Mouse (Mus musculus) G1E (cell line): ENCODE measurements around the gene Slc25a41. TPM values are rescaled to one million over a fixed set of nuclear protein-coding genes. Genes with fewer than 3 reads are reported as not detected.

Experiments used
- ATAC-seq: 2 replicates; pipeline ENCODE4 v1.8.0; 2016; ENCODE audit warnings: mild to moderate bottlenecking; ENCODE audit not compliant: insufficient number of reproducible peaks, poor library complexity, low FRiP score, severe bottlenecking; ENCODE audit errors: extremely low read depth
- DNase-seq: peaks from one replicate; pipeline ENCODE4 v3.0.0; 2012; ENCODE audit warnings: low spot score
- H3K27me3 ChIP-seq: 2 replicates; pipeline ENCODE4 v1.6.1; 2012; ENCODE audit warnings: mild to moderate bottlenecking, low read length, inconsistent platforms; ENCODE audit not compliant: insufficient read depth
- H3K36me3 ChIP-seq: replicated peaks from 2 replicates; pipeline ENCODE3; 2012; ENCODE audit warnings: mild to moderate bottlenecking, inconsistent platforms
- H3K4me1 ChIP-seq: 2 replicates; pipeline ENCODE4 v1.6.1; 2012; ENCODE audit warnings: low read depth, low read length, inconsistent platforms, mixed read lengths; ENCODE audit not compliant: insufficient read depth
- H3K4me3 ChIP-seq: 2 replicates; pipeline ENCODE4 v1.5.1; 2012; ENCODE audit warnings: low read depth, mild to moderate bottlenecking, inconsistent platforms, low read length, moderate library complexity, mixed read lengths
- H3K9me3 ChIP-seq: replicated peaks from 2 replicates; pipeline ENCODE4 v1.6.1; 2012; ENCODE audit warnings: inconsistent platforms
- CTCF ChIP-seq: IDR thresholded peaks from 2 replicates; pipeline ENCODE4 v1.5.1; 2012; ENCODE audit warnings: low read depth, low read length, inconsistent platforms, mixed read lengths
- GATA1 ChIP-seq: IDR thresholded peaks from 2 replicates; pipeline ENCODE4 v1.6.1; 2012; ENCODE audit warnings: borderline replicate concordance, low read length, inconsistent platforms, mixed read lengths
- GATA2 ChIP-seq: IDR thresholded peaks from 2 replicates; pipeline ENCODE4 v1.6.1; 2012; ENCODE audit warnings: low read depth, low read length, inconsistent platforms, borderline replicate concordance
- POLR2AphosphoS5 ChIP-seq: IDR thresholded peaks from 2 replicates; pipeline ENCODE4 v1.6.1; 2012; ENCODE audit warnings: low read depth, low read length, inconsistent platforms; ENCODE audit not compliant: insufficient replicate concordance
- TAL1 ChIP-seq: conservative IDR thresholded peaks from 2 replicates; pipeline ENCODE4 v1.6.1; 2012; ENCODE audit warnings: low read depth, low read length, inconsistent platforms, mixed read lengths
- polyA plus RNA-seq: library from polyadenylated mRNA; stranded (reverse); fragments of >175 nt; gene quantifications from 2 replicates; pipeline ENCODE4 v1.2.3, GENCODE M21; 2012
- total RNA-seq, 2 experiments: library from RNA; stranded (forward) in 1 of 2; stranded (reverse) in 1 of 2; fragments of 200-1000 nt in 1 of 2; fragments of >200 nt in 1 of 2; fragmentation: Nextera tagmentation in 1 of 2; gene quantifications; 2 replicates each; pipeline ENCODE4 v1.2.3; 2014 to 2017

The Slc25a41 gene
- total RNA-seq (2014; fragmentation: Nextera tagmentation) (not detected in 2 replicates), total RNA-seq (2017) (not detected in 2 replicates), polyA plus RNA-seq (not detected in 2 replicates)

GRCm38 (mm10) chr17:57041554-57041953 lies at the start of gene Slc25a41:
Gene Slc25a41, minus strand, starts transcription at chr17:57041654.
- TF ChIP-seq POLR2AphosphoS5 (no peak), GATA1 (no peak), TAL1 (no peak), CTCF (no peak), GATA2 (no peak)
- no peak for ATAC-seq

GRCm38 (mm10) chr17:57087049-57087832 lies 45.8 kb upstream of the Slc25a41 start, which contains the start of gene Tubb4a:
Gene Tubb4a, minus strand, starts transcription at chr17:57087782.
- DNase-seq: no peak
- Histone ChIP-seq H3K36me3 (no peaks in the 10 kb centered on the region), H3K27me3 (peaks cover 57% of the 10 kb centered on the region), H3K4me3 (no peak within 1 kb of the TSS), H3K4me1 (peaks cover 13% of the 10 kb centered on the region), H3K9me3 (no peaks in the 10 kb centered on the region)
- no peak for ATAC-seq
- TF ChIP-seq TAL1: no peak
- no peak for TF ChIP-seq GATA2
- no peak for TF ChIP-seq GATA1
- no peak for TF ChIP-seq CTCF
- no peak for TF ChIP-seq POLR2AphosphoS5

More at GRCm38 (mm10) chr17:57041554-57041953, at the start of gene Slc25a41:
- peaks cover 12% of the 10 kb centered on the region for H3K4me1 ChIP-seq
- H3K4me3 ChIP-seq: no peak within 1 kb of the TSS
- DNase-seq: no peak
- peaks cover 62% of the 10 kb centered on the region for H3K27me3 ChIP-seq
- H3K36me3 ChIP-seq: no peaks in the 10 kb centered on the region
- 0 out of 2 replicates have a peak, but pooled peaks cover 2% of the 10 kb centered on the region for H3K9me3 ChIP-seq

DNA sequence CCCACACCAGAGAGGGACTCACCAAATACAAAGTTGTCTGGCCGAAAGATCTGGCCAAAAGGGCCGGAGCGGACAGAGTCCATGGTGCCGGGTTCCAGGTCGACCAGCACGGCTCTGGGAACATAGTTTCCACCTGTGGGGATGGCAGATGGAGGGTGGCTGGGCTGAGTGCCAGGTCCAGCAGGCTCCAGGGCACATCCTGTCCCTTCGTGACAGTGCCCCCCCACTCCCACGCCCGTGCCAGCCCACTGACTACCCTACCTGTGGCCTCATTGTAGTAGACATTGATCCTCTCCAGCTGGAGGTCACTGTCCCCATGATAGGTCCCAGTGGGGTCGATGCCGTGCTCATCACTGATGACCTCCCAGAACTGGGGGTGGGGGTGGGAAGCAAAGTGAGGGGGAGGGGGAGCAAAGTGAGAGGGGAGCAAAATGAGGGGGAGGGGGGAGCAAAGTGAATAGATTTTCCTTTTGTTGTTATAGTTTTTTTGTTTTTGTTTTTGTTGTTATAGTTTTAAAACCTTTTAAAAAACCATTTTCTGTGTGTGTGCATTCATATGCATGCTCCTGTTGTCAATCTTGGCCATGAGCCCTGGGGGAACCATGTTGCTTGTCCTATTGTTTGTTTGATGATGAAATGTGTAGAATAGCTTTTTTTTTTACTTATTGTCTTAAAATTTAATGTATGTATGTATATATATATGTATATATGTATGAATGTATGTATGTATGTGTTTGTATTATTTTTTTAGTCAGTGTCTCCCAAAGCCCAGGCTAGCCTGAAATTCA lies 44.7 kb upstream of the Slc25a41 start:
- Histone ChIP-seq H3K4me1 (peaks cover 14% of the 10 kb centered on the region), H3K36me3 (peaks cover 6% of the 10 kb centered on the region), H3K4me3 (no peak overlapping the region), H3K9me3 (no peaks in the 10 kb centered on the region), H3K27me3 (peaks cover 57% of the 10 kb centered on the region)
- ATAC-seq (no peak), DNase-seq (no peak)
- no peak for TF ChIP-seq GATA1

- Histone ChIP-seq H3K4me1 (peaks cover 47% of the 10 kb centered on the region), H3K9me3 (no peaks in the 10 kb centered on the region), H3K4me3 (no peak overlapping the region), H3K36me3 (peaks cover 12% of the 10 kb centered on the region), H3K27me3 (peaks cover 39% of the 10 kb centered on the region)
- ATAC-seq (no peak), DNase-seq (no peak)
- no peak for TF ChIP-seq GATA2
Measured at GRCm38 (mm10) chr17:57082481-57082880, 41.0 kb upstream of the Slc25a41 start.

DNA sequence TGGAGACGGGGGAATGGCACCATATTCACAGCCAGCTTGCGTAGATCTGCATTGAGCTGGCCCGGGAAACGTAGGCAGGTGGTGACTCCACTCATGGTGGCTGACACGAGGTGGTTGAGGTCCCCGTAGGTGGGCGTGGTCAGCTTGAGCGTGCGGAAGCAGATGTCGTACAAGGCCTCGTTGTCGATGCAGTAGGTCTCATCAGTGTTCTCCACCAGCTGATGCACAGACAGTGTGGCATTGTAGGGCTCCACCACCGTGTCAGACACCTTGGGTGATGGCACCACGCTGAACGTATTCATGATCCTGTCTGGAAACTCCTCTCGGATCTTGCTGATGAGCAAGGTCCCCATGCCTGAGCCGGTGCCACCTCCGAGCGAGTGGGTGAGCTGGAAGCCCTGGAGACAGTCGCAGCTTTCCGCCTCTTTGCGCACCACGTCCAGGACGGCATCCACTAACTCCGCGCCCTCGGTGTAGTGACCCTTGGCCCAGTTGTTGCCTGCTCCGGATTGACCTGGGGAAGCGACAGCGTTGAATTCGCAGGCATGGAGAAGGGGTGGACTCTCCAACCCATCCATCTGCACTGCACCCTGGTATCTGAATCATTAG lies 39.9 kb upstream of the Slc25a41 start:
- TF ChIP-seq CTCF (no peak), TAL1 (no peak), GATA1 (no peak), POLR2AphosphoS5 (no peak), GATA2 (no peak)
- Histone ChIP-seq H3K4me3 (no peak overlapping the region), H3K27me3 (peaks cover 38% of the 10 kb centered on the region), H3K36me3 (peaks cover 17% of the 10 kb centered on the region), H3K9me3 (no peaks in the 10 kb centered on the region), H3K4me1 (peaks cover 53% of the 10 kb centered on the region)
- ATAC-seq (no peak), DNase-seq (no peak)

DNA sequence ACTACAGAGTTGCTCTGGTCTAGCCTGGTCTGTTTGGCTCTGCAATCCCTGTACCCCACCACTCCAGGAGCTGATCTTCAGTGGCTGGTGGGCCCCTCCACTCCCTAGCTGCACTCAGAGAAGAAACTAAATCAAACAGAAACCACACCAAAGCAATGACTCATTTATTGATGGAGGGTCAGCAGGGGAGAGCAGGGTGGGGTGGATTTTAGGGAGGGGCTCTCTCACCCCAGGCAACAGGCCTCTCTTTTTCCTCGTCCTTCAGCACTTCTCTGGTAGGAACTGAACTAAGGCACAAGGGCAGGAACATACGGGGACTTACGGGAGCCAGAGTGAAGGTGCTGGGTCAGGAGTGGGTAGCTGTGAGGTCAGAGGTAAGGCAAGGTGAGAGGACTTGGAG lies 38.5 kb upstream of the Slc25a41 start:
- Histone ChIP-seq H3K4me1 (peaks cover 51% of the 10 kb centered on the region), H3K9me3 (no peaks in the 10 kb centered on the region), H3K4me3 (no peak overlapping the region), H3K27me3 (peaks cover 38% of the 10 kb centered on the region), H3K36me3 (peaks cover 23% of the 10 kb centered on the region)
- no peak for TF ChIP-seq GATA2
- TF ChIP-seq TAL1: no peak
- no peak for TF ChIP-seq POLR2AphosphoS5
- TF ChIP-seq GATA1: no peak
- TF ChIP-seq CTCF: no peak
- no peak for ATAC-seq
- DNase-seq: no peak
